Mouse (Mus musculus) thymus, adult 2 months (tissue): Measurements from ENCODE around the gene Kif1b.

Experiments used
- CTCF ChIP-seq: fragments of 200-500 bp; IDR thresholded peaks from 2 replicates; pipeline ENCODE4 v1.5.1; 2012; ENCODE audit warnings: mild to moderate bottlenecking, control low read depth, low read length, moderate library complexity, borderline replicate concordance; ENCODE audit not compliant: control insufficient read depth, poor library complexity, insufficient read depth; ENCODE audit errors: extremely low read depth
- POLR2A ChIP-seq: fragments of 200-500 bp; IDR thresholded peaks from 2 replicates; pipeline ENCODE4 v1.6.1; 2012; ENCODE audit warnings: mild to moderate bottlenecking, low read length, control low read depth, moderate library complexity; ENCODE audit not compliant: control insufficient read depth, poor library complexity, insufficient read depth; ENCODE audit errors: extremely low read depth

DNA sequence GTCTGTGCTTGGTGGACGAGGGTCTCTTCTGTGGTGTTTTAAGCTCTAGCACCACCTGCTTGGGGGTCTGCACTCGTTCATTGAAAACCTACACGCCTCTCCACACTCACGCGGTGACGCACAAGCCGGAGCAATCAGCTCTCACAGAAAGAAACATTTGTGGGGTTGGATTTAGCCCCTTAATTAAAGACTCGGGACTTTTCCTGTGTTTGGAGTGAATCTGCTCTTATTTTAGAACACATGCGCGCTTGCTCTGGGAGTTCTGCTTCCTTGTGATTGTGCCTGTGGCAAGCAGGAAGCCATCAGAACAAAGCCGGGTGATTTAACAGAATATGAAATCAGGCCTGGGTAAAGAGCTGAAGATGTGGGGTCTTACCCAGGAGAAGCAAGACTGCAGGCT lies 180.8 kb downstream of the Kif1b start, which contains the start of gene Cort:
- TF ChIP-seq CTCF, result no peak
- no peak for TF ChIP-seq POLR2A
